Mouse (Mus musculus): ENCODE data around the gene Fanci.

DNA sequence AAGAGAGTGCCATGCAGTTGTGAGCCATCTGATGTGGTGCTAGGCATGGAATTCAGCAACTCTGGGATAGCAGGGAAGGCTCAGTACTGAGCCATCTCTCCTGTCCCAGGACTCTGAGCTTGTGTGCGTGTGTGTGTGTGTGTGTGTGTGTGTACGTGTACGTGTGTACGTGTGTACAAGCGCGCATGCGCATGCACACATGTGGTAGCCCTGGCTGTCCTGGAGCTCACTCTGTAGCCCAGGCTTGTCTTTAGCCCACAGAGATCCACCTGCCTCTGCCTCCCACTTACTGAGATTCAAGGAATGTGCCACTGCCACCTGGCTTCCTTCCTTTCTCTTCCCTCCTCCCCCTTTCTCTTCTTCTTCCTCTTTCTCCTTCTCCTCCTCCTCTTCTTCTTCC, 2.2 kb downstream of the Fanci start:
- TF ChIP-seq POLR2A (IDR thresholded peaks at IDR 0.05; ENCODE audit: low read depth, low read length) (no peak), CTCF (IDR thresholded peaks at IDR 0.05; ENCODE audit: borderline replicate concordance, insufficient read depth, low read length) (no peak)
